Mouse (Mus musculus): ENCODE data around the gene Dst.

- TF ChIP-seq CTCF (IDR thresholded peaks at IDR 0.05; ENCODE audit: low read depth) (no peak), EP300 (IDR thresholded peaks at IDR 0.05; ENCODE audit: low read depth) (no peak)
Measured at GRCm38 (mm10) chr1:33927466-33927865, 19.4 kb downstream of the Dst start.

All from heart, postnatal 0 days (tissue).